Mouse (Mus musculus): Measurements from ENCODE around the gene Mt2.

GRCm38 (mm10) chr8:94129133-94129789, 43.2 kb upstream of the Mt2 start:
- TF ChIP-seq CTCF (IDR thresholded peaks at IDR 0.05; ENCODE audit: borderline replicate concordance, insufficient read depth, low read length) (no peak), POLR2A (IDR thresholded peaks at IDR 0.05; ENCODE audit: low read depth, low read length) (no peak)

Data from embryonic fibroblast, embryonic 13.5 days (primary cell).